Mouse (Mus musculus) skeletal muscle tissue, adult 2 months (tissue): ENCODE results near the gene Sh3gl2.

Experiments
- DNase-seq: peaks from one replicate; pipeline ENCODE4 v3.0.0-alpha.2; 2012; ENCODE audit warnings: low read depth, low spot score

The Sh3gl2 gene

GRCm38 (mm10) chr4:85416466-85416865, 211.5 kb downstream of the Sh3gl2 start:
- no peak for DNase-seq

- DNase-seq = no peak
These were observed 215.5 kb downstream of the Sh3gl2 start for GRCm38 (mm10) chr4:85420429-85420828.

DNA sequence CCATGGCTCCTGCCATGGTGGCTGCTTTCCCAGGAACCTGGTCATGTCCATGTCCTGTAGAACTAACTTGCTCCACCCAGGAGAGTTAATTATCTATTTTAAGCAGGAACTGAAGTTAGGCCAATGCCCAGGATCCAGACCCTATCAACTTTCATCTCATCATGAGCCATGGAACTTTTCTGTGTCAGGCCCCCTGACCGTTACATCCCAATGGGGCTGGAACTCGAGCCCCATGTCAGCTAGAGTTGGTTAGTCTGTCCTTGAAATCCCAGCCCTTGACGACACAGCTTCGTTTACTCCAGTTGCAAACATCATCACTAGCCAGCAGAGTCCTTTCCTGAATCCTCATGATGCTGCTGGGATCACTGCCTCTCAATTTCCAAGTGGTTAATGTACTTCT, 221.3 kb downstream of the Sh3gl2 start:
- DNase-seq = peak; percentile 85

- DNase-seq = no peak
These were observed 227.9 kb downstream of the Sh3gl2 start for GRCm38 (mm10) chr4:85432786-85433185.

GRCm38 (mm10) chr4:85434734-85435133, 229.8 kb downstream of the Sh3gl2 start:
- peak; percentile 86 for DNase-seq

GRCm38 (mm10) chr4:85438813-85439212, 233.9 kb downstream of the Sh3gl2 start:
- no peak for DNase-seq

DNA sequence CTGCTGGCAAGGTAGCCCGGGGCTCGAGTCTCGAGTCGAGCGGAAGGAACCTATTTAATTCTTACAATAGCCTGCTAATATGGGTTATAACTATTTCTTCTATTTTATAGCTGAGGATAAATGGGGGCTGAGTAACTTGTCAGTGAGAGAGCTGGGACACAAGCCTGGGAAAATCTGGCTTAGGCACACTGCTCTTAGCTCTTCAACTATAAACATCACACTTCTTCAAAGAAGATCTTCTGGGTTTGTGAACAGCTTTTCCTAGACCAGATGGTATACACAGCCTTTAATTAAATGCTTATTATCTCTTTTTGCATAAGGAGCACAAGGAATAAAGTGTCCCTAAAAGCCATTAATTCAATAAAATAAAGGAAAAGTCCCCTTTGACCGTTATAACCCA, 278.7 kb downstream of the Sh3gl2 start:
- DNase-seq = no peak

DNA sequence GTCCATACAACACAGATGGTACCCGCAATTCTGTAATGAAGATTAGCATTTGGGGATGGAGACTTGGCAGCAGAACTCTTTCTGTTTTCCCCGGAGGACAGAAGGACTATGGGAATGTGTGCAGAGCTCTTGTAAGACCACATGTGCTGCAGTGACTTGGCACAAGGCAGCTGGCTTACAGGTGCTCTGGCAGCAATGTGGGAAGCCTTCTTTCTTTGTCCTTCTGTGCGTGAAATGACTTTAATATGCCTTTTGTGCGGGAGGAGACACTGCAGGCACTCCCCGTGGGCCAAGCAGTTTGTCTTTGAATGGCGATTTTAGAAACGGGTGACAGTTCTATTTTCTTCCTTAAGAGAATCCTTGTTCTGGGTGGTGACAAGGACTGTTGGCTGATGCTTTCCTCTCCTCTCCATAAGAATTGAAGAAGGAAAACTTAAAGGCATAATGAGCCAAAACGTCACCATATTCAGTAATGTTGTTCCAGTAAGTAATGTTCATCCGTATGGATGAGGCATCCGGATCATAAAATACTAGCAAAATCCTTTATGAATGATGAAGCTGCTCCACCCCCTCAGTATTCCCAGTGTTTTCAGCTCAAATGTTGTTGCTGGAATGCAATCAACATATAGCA, 281.5 kb downstream of the Sh3gl2 start:
- DNase-seq = no peak

- DNase-seq = no peak
These were observed 300.8 kb downstream of the Sh3gl2 start for GRCm38 (mm10) chr4:85505718-85506117.

GRCm38 (mm10) chr4:85506976-85507375, 302.1 kb downstream of the Sh3gl2 start:
- DNase-seq = no peak

DNA sequence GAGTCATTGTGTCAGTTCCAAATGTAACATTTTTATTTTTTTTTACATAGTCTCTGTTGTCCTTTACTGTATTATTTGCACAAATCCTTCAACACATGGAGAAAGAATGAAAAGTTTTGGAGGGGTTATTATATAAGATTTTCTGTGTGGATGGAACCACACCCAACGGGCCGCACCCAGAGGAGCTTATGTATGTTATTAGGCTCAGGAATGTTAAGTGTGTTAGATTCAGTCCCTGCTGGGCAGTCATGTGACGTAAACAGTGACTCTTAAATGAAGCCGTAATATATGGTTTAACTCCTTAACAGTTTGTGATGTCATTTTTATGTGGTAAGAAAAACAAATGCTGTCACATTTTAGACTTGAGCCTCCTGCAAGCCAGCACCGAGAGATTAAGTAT, 302.6 kb downstream of the Sh3gl2 start:
- DNase-seq = no peak

DNA sequence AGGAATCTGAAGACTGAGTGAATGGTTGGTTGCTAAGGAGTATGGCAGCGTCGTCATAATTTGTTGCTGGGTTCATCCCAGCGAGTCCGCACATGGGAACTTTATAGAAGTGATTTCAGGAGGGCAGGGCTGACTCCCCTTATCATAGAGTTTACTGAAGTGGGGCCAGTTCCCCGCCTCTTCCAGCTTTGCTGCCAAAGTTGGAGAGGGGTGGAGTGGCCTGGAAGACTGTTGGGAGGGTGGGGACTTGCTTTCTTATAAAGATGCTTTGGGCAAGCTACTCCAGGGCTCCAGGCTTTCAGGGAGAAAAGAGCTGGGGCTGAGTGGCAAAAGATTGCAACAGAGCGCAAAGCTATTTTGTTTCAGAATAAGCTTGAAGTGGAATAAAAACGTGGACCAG, 308.4 kb downstream of the Sh3gl2 start:
- peak; percentile 6 for DNase-seq

GRCm38 (mm10) chr4:85513792-85514191, 308.9 kb downstream of the Sh3gl2 start, which contains the start of gene Adamtsl1:
Adamtsl1 (plus strand) TSS chr4:85514172.
- DNase-seq = no peak

DNA sequence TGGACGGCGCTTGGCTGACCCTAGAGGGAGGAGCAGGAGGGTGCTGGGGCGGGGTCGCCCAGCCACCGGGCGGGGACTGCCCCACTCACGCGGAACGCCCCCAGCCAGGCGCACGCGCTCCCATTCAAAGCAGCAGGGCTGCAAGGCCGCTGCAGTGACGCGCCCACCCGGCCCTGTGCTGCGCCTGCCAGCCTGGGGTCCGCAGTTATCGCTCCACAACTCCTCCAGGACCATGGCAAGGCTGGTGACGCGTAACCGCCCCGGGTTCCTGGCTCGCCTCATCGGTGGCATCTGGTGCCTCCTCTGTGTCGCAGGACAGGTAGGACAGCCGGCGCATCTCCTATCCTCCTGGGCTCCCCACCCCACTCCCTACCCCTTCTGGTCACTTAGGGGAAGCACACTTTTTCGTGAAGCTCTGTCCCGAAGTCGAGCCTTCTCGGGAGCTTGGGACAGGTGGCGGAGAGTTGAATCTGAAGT, 309.3 kb downstream of the Sh3gl2 start:
- DNase-seq = peak; percentile 10

DNA sequence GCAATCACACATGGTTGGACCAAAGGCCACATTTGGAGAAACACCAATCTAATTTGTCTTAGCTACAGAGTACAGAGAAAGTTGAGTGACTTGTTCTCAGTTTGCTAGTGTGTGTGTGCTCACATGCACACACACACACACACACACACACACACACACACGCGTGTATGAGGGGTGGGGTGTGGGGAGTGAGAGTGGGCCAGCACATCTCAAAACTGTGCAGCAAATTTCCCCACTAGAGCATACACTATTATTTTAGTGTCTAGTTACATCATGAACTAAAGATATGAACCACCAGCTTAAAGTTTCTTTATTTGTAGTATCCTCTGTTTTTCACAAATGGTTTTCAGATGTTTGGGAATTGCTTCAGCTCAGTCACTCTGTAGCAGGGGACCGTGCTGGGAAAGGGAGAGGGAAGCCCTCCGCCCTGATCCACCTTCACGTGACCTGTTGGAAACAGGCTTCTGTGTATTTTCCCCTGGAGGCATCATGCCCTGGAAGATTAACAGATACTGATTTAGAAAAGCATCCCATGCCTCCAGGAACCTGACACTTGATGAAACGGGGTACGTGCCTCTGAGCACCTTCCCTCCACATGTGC, 322.1 kb downstream of the Sh3gl2 start:
- peak; percentile 32 for DNase-seq

DNA sequence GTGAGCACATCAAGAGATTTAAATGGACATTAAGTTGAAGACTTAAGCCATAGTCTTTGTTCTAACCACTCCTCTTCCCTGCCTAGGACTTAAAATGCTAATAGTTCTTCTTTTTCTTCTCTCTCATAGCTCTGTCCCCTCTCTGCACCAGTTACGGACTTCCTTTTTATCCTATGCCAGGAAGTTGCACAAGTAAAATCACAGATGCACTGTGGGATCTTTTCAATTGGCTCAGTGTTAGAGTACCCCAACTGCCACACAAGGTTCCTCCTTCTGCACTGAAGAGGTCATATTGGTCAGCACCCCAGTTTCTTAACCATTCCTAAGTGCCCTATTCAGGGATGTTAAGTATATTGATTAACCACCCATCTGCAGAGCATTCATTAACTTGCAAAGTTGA, 324.9 kb downstream of the Sh3gl2 start:
- no peak for DNase-seq

- no peak for DNase-seq
These were observed 334.8 kb downstream of the Sh3gl2 start for GRCm38 (mm10) chr4:85539677-85540076.

DNA sequence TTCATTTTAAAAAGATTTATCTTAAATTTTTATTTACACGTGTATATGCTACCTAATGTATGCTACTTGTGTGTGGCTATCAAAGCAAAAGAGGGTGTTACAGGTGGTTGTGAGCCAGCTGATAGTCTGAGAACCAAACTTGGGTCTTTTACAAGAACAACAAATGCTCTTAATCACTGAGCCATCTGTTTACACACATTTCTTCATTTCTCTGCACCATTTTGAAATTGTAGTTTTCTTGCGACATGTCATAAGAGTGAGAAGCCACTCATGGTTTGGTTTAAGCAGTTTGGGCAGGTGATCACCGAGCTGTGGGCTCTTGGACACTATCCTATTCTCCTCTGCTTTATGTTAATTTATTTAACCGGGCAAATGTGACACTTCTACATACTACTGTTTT, 338.3 kb downstream of the Sh3gl2 start:
- no peak for DNase-seq

- DNase-seq = no peak
These were observed 349.8 kb downstream of the Sh3gl2 start for GRCm38 (mm10) chr4:85554696-85555095.

- DNase-seq = peak; percentile 23
These were observed 354.8 kb downstream of the Sh3gl2 start for GRCm38 (mm10) chr4:85559753-85560152.

DNA sequence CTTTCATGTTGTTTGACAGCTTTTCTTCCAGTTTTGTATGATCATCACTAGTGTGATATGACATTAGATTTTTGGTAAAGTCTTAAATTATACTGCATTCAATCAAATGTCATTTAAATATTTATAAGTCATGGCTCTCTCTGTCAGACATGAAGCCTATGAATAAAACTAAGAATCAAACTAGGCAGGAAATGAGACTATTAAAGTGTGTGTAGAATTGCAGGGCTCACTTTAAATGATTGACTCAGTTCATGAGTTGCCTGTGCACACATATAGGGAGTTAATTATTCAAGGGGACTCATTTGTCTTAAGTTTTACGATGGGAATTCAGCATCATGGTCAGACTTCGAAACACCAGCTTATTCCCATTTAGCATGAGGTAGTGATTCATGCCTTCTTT, 380.5 kb downstream of the Sh3gl2 start:
- DNase-seq = no peak

DNA sequence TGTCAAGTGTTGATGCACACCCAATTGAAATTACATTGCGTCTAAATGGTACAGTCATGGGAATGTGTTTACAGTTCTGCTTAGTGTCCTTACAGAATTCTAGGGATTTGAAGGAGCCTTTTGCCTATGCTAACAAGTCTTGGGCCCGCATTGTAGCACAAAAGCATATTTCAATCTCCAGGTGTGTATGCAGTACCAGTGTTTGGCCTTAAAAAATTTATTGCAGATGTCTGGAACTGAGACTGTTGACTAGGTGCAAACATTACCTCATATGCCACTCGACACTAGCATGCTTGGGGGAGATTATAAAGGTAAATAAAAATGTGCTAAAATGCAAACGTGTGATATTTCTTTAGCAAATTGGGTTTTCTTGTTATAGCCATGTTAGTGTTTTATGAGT, 384.0 kb downstream of the Sh3gl2 start:
- DNase-seq = no peak

DNA sequence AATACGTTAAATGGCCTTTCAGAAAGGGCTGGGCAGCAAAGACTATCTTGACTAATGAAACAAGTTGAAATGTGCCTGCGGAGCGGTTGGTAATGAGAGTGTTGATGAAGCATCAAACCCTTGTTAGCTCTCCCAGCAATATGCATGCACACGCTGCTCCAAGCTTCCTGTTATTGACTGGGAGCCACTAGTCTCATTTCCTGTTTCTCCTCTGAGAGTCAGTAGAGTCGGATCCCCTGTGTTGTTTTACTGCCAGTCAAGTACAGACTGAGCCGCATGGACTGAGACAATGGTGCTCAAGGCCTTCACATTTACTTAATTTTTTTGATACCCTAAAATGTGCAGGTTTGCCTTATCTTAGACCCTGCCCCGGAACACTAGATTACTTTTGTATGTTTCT, 386.1 kb downstream of the Sh3gl2 start:
- DNase-seq = no peak

DNA sequence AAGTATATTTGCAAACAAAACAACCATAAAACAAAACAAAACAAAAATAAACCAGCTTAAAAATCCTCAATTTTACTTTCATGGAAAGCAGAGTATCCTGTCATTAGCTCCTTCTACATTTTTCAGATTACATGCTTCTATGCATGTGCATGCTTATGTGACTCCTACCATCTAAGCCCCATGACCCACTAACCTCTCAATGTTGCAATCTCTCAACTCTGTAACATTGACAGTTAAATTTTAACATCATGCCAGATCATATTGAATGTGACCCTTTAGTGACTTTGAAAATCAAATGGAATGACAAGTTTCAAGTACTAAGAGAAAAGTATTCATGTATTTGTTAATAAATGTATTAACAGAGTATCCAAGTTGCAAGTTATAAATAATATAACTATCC, 389.2 kb downstream of the Sh3gl2 start:
- no peak for DNase-seq
